Comparison of ENCODE assay signal across 8 mouse cellular contexts in genomic region chr5:105654237-105655063, GRCm38 (mm10). TPM values are rescaled to one million over a fixed set of nuclear protein-coding genes. Genes with fewer than 3 reads are reported as not detected.
A peak's percentile ranks its signal among the peaks of the same experiment; 100 is the strongest.
DNase-seq lines count a peak whose midpoint lies in the region; ATAC-seq and TF ChIP-seq lines count a peak whose summit lies in the region.

No protein-coding gene starts in this region.

- H3K4me3 ChIP-seq in cortical plate, adult 2 months (ENCODE audit: insufficient read depth, low read length): no peak overlapping the region

- no peak for TF ChIP-seq POLR2A in cortical plate, adult 2 months (IDR thresholded peaks at IDR 0.05; ENCODE audit: extremely low read depth, insufficient read depth, low read length)

- no peaks in the 10 kb centered on the region for H3K4me1 ChIP-seq in cortical plate, adult 2 months (ENCODE audit: control insufficient read depth, insufficient read depth, low read length)

- peak; percentile 85 for DNase-seq in adipocyte (ENCODE audit: low spot score)
- peak; percentile 84 for DNase-seq in gastrocnemius, postnatal 10 days
- DNase-seq in induced T-regulatory cell, adult 2 months (ENCODE audit: low read depth): peak; percentile 90
- DNase-seq in left cerebral cortex, adult 9 months (ENCODE audit: low spot score in 2 of 2): peak; percentile 53 to 91
- DNase-seq in right cerebral cortex, postnatal 10 days (ENCODE audit: low spot score in 2 of 2): peak; percentile 88 to 90
- DNase-seq in urinary bladder, postnatal 25 days (ENCODE audit: low spot score): peak; percentile 76

- H3K27ac ChIP-seq in cortical plate, adult 2 months (ENCODE audit: insufficient read depth, low read length): no peak overlapping the region

- ATAC-seq in megakaryocyte progenitor cell, adult 5-6 weeks (replicated peaks; ENCODE audit: poor library complexity): peak; percentile 77

- peak; percentile 93 for TF ChIP-seq CTCF in cortical plate, adult 2 months (IDR thresholded peaks at IDR 0.05; ENCODE audit: extremely low read depth, insufficient read depth, low read length)

RNA-seq across cellular contexts. Expression of gene Lrrc8d, which starts 45.3 kb away (rescaled TPM):
- 12.8 and 12.9 TPM in 2 replicates for polyA plus RNA-seq in cortical plate, adult 2 months (2012; rRNA removed)
- total RNA-seq in gastrocnemius, postnatal 10 days (2021): 10 to 100 TPM; 10.8 to 11.1 TPM
- 40.7 and 44.9 TPM in 2 replicates for total RNA-seq in megakaryocyte progenitor cell, adult 5-6 weeks (2015)
- total RNA-seq in megakaryocyte progenitor cell, adult 5-6 weeks (2017): 14.2 and 15.6 TPM in 2 replicates
